Mouse (Mus musculus): ENCODE results near the gene Sp6.

Gene Sp6

GRCm38 (mm10) chr11:97021121-97021765 lies 8.0 kb downstream of the Sp6 start:
- no peak for DNase-seq (ENCODE audit: extremely low read depth, insufficient read length, low spot score)

- no peak for DNase-seq (ENCODE audit: extremely low read depth, insufficient read length, low spot score)
These were observed 8.8 kb downstream of the Sp6 start for GRCm38 (mm10) chr11:97021873-97022484.

- DNase-seq (ENCODE audit: extremely low read depth, insufficient read length, low spot score): no peak
These were observed 11.8 kb downstream of the Sp6 start for GRCm38 (mm10) chr11:97024977-97025376.

GRCm38 (mm10) chr11:97025721-97026344 lies 12.6 kb downstream of the Sp6 start:
- peak; percentile 78 for DNase-seq (ENCODE audit: extremely low read depth, insufficient read length, low spot score)

- DNase-seq (ENCODE audit: extremely low read depth, insufficient read length, low spot score): peak; percentile 94
These were observed 16.7 kb downstream of the Sp6 start, which contains the start of gene Scrn2 for GRCm38 (mm10) chr11:97029686-97030417. TSS of gene Scrn2 (plus strand) at chr11:97029938.

GRCm38 (mm10) chr11:97030426-97030825 lies 17.2 kb downstream of the Sp6 start:
- no peak for DNase-seq (ENCODE audit: extremely low read depth, insufficient read length, low spot score)

- no peak for DNase-seq (ENCODE audit: extremely low read depth, insufficient read length, low spot score)
These were observed 18.8 kb downstream of the Sp6 start for GRCm38 (mm10) chr11:97031977-97032376.

GRCm38 (mm10) chr11:97032499-97032898 lies 19.3 kb downstream of the Sp6 start:
- no peak for DNase-seq (ENCODE audit: extremely low read depth, insufficient read length, low spot score)

- DNase-seq (ENCODE audit: extremely low read depth, insufficient read length, low spot score): no peak
These were observed 20.6 kb downstream of the Sp6 start for GRCm38 (mm10) chr11:97033781-97034180.

- no peak for DNase-seq (ENCODE audit: extremely low read depth, insufficient read length, low spot score)
These were observed 22.9 kb downstream of the Sp6 start for GRCm38 (mm10) chr11:97036141-97036540.

GRCm38 (mm10) chr11:97038881-97039280 lies 25.7 kb downstream of the Sp6 start:
- no peak for DNase-seq (ENCODE audit: extremely low read depth, insufficient read length, low spot score)

- DNase-seq (ENCODE audit: extremely low read depth, insufficient read length, low spot score): no peak
These were observed 27.3 kb downstream of the Sp6 start for GRCm38 (mm10) chr11:97040301-97041021.

GRCm38 (mm10) chr11:97041022-97041899 lies 28.1 kb downstream of the Sp6 start, which contains the start of the genes Lrrc46 and Mrpl10:
TSS of gene Lrrc46 (minus strand) at chr11:97041407.
TSS of gene Mrpl10 (plus strand) at chr11:97041560.
- peak; percentile 89 for DNase-seq (ENCODE audit: extremely low read depth, insufficient read length, low spot score)

- no peak for DNase-seq (ENCODE audit: extremely low read depth, insufficient read length, low spot score)
These were observed 31.7 kb downstream of the Sp6 start for GRCm38 (mm10) chr11:97044902-97045301.

GRCm38 (mm10) chr11:97045861-97046260 lies 32.7 kb downstream of the Sp6 start:
- DNase-seq (ENCODE audit: extremely low read depth, insufficient read length, low spot score): no peak

GRCm38 (mm10) chr11:97048090-97048650 lies 35.0 kb downstream of the Sp6 start:
- DNase-seq (ENCODE audit: extremely low read depth, insufficient read length, low spot score): no peak

GRCm38 (mm10) chr11:97049492-97050085 lies 36.4 kb downstream of the Sp6 start:
- no peak for DNase-seq (ENCODE audit: extremely low read depth, insufficient read length, low spot score)

GRCm38 (mm10) chr11:97050216-97050943 lies 37.2 kb downstream of the Sp6 start, which contains the start of gene Osbpl7:
TSS of gene Osbpl7 (plus strand) at chr11:97050628.
- DNase-seq (ENCODE audit: extremely low read depth, insufficient read length, low spot score): no peak
